Mouse (Mus musculus): ENCODE results near the gene Zbtb16. TPM values are rescaled to one million over a fixed set of nuclear protein-coding genes. Genes with fewer than 3 reads are reported as not detected.

Zbtb16 gene
- total and polyA plus RNA-seq, 3 experiments = 0.34 to 3.0 (median 0.90) TPM

DNA sequence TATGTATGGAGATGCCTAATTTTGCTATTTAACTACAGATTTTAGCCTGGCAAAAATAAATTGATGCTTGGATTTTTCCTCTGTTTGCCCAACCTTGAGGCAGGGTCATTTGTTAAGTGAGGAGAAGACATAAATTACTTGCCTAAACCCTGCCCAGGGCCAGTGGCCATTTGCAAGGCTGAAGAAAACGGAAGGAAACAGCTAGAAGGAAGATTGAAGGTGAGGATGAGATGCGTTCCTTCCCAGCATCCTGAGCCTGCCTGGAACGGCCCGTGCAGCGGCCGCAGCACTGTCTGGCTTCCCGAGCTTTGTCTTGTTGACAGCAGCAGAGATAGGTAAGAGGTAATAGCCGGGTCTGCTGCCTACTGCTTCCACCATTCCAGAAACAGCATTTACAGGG lies 135.2 kb downstream of the Zbtb16 start:
- H3K79me2 ChIP-seq (replicated peaks; ENCODE audit: control insufficient read depth, extremely low read depth, insufficient read depth, poor library complexity, severe bottlenecking) = no peaks in the 10 kb centered on the region
- in situ Hi-C loops (cut with MboI; ENCODE audit: low pct_ligation_motif_present, low pct_unique_long_range_greater_than_20kb, low sequenced_read_pairs) (no loop called here), dilution Hi-C loops (cut with MboI; ENCODE audit: extremely low pct_ligation_motif_present, extremely low pct_unique_long_range_greater_than_20kb, low sequenced_read_pairs) (no loop called here)

DNA sequence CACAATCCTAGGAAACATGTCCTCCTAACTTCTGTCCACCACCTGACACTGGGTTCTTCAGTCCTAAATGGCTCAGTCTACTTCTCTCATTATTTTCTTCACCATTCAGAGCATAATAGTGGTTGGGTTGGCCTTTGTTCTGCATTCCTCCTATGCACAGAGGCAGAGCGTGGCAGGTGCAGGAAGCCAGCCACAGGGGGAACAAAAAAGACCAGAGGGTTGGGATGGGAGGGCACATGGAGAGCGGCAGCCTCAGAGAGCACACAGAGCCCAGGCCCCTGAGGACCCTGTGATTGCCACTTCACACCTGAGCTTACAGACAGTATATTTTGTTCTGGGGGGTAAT lies 138.6 kb downstream of the Zbtb16 start:
- in situ Hi-C loops (cut with MboI; ENCODE audit: low pct_ligation_motif_present, low pct_unique_long_range_greater_than_20kb, low sequenced_read_pairs) (no loop called here), dilution Hi-C loops (cut with MboI; ENCODE audit: extremely low pct_ligation_motif_present, extremely low pct_unique_long_range_greater_than_20kb, low sequenced_read_pairs) (no loop called here)
- no peak overlapping the region for H3K4me3 ChIP-seq (replicated peaks in 1 of 3; ENCODE audit: low read depth in 2 of 3, low read length in 2 of 3, poor library complexity in 1 of 3)
- no peaks in the 10 kb centered on the region for H3K9me3 ChIP-seq (replicated peaks; ENCODE audit: low read length)
- H3K79me2 ChIP-seq (replicated peaks; ENCODE audit: control insufficient read depth, extremely low read depth, insufficient read depth, poor library complexity, severe bottlenecking) = no peaks in the 10 kb centered on the region
- TF ChIP-seq BHLHE40 (IDR thresholded peaks at IDR 0.05; ENCODE audit: low read depth, low read length) (no peak), POLR2A (IDR thresholded peaks at IDR 0.05; ENCODE audit: low read depth, low read length) (no peak), CTCF (conservative IDR thresholded peaks at IDR 0.05 in 1 of 2, IDR thresholded peaks at IDR 0.05 in 1 of 2; ENCODE audit: low read depth in 2 of 2, low read length in 2 of 2) (no peak), MEF2A (IDR thresholded peaks at IDR 0.05; ENCODE audit: borderline replicate concordance, low read depth, low read length) (no peak), ZC3H11A (IDR thresholded peaks at IDR 0.05; ENCODE audit: low read depth, low read length) (no peak), POLR2AphosphoS2 (IDR thresholded peaks at IDR 0.05; ENCODE audit: low read depth, low read length) (no peak), ZNF384 (IDR thresholded peaks at IDR 0.05; ENCODE audit: low read depth, low read length) (no peak), TCF12 (IDR thresholded peaks at IDR 0.05; ENCODE audit: low read depth, low read length) (no peak), MAX (IDR thresholded peaks at IDR 0.05; ENCODE audit: low read length) (no peak), SIN3A (IDR thresholded peaks at IDR 0.05; ENCODE audit: low read length) (no peak)
- DNase-seq (ENCODE audit: extremely low read depth) = no peak
- no peaks in the 10 kb centered on the region for H3K36me3 ChIP-seq (replicated peaks in 1 of 2; ENCODE audit: control insufficient read depth in 1 of 2, insufficient read depth in 1 of 2, low read length in 1 of 2)
- no peak overlapping the region for H3K4me2 ChIP-seq (ENCODE audit: insufficient read depth, low read depth, poor library complexity, severe bottlenecking)
- no peak overlapping the region for H3K27ac ChIP-seq (ENCODE audit: insufficient read depth, low read depth)
- no peaks in the 10 kb centered on the region for H3K27me3 ChIP-seq (replicated peaks)
- H3K9ac ChIP-seq (ENCODE audit: insufficient read depth, low read depth) = no peak overlapping the region
- H3K4me1 ChIP-seq (ENCODE audit: control insufficient read depth in 1 of 2, insufficient read depth in 2 of 2) = peaks cover 0 to 5% of the 10 kb centered on the region in 2 experiments; a peak in 1 of 4 replicates

More for the DNA sequence above, 135.2 kb downstream of the Zbtb16 start:
- H3K36me3 ChIP-seq (replicated peaks in 1 of 2; ENCODE audit: control insufficient read depth in 1 of 2, insufficient read depth in 1 of 2, low read length in 1 of 2) = no peaks in the 10 kb centered on the region
- no peak overlapping the region for H3K4me2 ChIP-seq (ENCODE audit: insufficient read depth, low read depth, poor library complexity, severe bottlenecking)
- no peak overlapping the region for H3K4me3 ChIP-seq (replicated peaks in 1 of 3; ENCODE audit: low read depth in 2 of 3, low read length in 2 of 3, poor library complexity in 1 of 3)
- no peak overlapping the region for H3K27ac ChIP-seq (ENCODE audit: insufficient read depth, low read depth)
- no peaks in the 10 kb centered on the region for H3K9me3 ChIP-seq (replicated peaks; ENCODE audit: low read length)
- TF ChIP-seq PAX5 (IDR thresholded peaks at IDR 0.05; ENCODE audit: low read length) = no peak
- TF ChIP-seq RAD21 (IDR thresholded peaks at IDR 0.05; ENCODE audit: low read depth, low read length) = no peak
- no peak for TF ChIP-seq NELFE (IDR thresholded peaks at IDR 0.05; ENCODE audit: low read depth, low read length)
- TF ChIP-seq POLR2AphosphoS2 (IDR thresholded peaks at IDR 0.05; ENCODE audit: low read depth, low read length) = no peak
- no peak for TF ChIP-seq KAT2A (IDR thresholded peaks at IDR 0.05; ENCODE audit: insufficient replicate concordance, low read length)
- TF ChIP-seq BHLHE40 (IDR thresholded peaks at IDR 0.05; ENCODE audit: low read depth, low read length) = no peak
- TF ChIP-seq MAZ (IDR thresholded peaks at IDR 0.05; ENCODE audit: low read depth, low read length) = no peak
- TF ChIP-seq MAFK (IDR thresholded peaks at IDR 0.05; ENCODE audit: insufficient replicate concordance, low read length) = no peak
- no peak for TF ChIP-seq RCOR1 (conservative IDR thresholded peaks at IDR 0.05; ENCODE audit: low read depth, low read length)
- no peak for TF ChIP-seq CHD1 (IDR thresholded peaks at IDR 0.05; ENCODE audit: low read depth, low read length)
- no peak for TF ChIP-seq CHD2 (IDR thresholded peaks at IDR 0.05; ENCODE audit: low read length)
- no peak for TF ChIP-seq MYC (IDR thresholded peaks at IDR 0.05; ENCODE audit: low read depth, low read length)
- no peak for TF ChIP-seq GABPA (IDR thresholded peaks at IDR 0.05; ENCODE audit: insufficient replicate concordance, low read depth, low read length)
- no peak for TF ChIP-seq ELF1 (IDR thresholded peaks at IDR 0.05; ENCODE audit: low read depth, low read length)
- no peak for TF ChIP-seq EP300 (IDR thresholded peaks at IDR 0.05; ENCODE audit: low read length)
- DNase-seq (ENCODE audit: extremely low read depth) = no peak
- no peak overlapping the region for H3K9ac ChIP-seq (ENCODE audit: insufficient read depth, low read depth)
- peaks cover 0 to 5% of the 10 kb centered on the region in 2 experiments; a peak in 1 of 4 replicates for H3K4me1 ChIP-seq (ENCODE audit: control insufficient read depth in 1 of 2, insufficient read depth in 2 of 2)
- H3K27me3 ChIP-seq (replicated peaks) = no peaks in the 10 kb centered on the region
